Mouse (Mus musculus): ENCODE measurements around the gene Ets1. TPM values are rescaled to one million over a fixed set of nuclear protein-coding genes. Genes with fewer than 3 reads are reported as not detected.

Ets1 gene
- polyA plus RNA-seq, 1 experiment from 2014 or later: 48.1 TPM

- H3K27ac ChIP-seq: no peak overlapping the region
- H3K9me3 ChIP-seq (replicated peaks; ENCODE audit: low read length): no peaks in the 10 kb centered on the region
- peak overlapping the region; percentile 20; the same call in 1 of the 2 replicates for H3K4me3 ChIP-seq (replicated peaks; ENCODE audit: low read depth, low read length)
- peak overlapping the region; percentile 47 for H3K4me2 ChIP-seq (ENCODE audit: low read length)
- DNase-seq (ENCODE audit: low spot score): no peak
- H3K9ac ChIP-seq (ENCODE audit: low read depth, low read length): no peak overlapping the region
- H3K4me1 ChIP-seq (replicated peaks; ENCODE audit: insufficient read depth, low read length): peaks cover 15% of the 10 kb centered on the region; the same call in 1 of the 2 replicates
- TF ChIP-seq CTCF (IDR thresholded peaks at IDR 0.05; ENCODE audit: low read depth): no peak
- no peak for ATAC-seq (replicated peaks; ENCODE audit: low FRiP score, low read depth)
- H3K27me3 ChIP-seq (ENCODE audit: insufficient read depth, low read length): no peaks in the 10 kb centered on the region
- no peaks in the 10 kb centered on the region for H3K36me3 ChIP-seq (ENCODE audit: insufficient read depth, low read length)
- WGBS: 54% methylated on average over 7 of the region's 7 CpGs
These were observed 64.3 kb downstream of the Ets1 start for GRCm38 (mm10) chr9:32700091-32700905.

GRCm38 (mm10) chr9:32701126-32701997, 65.3 kb downstream of the Ets1 start:
- Histone ChIP-seq H3K9ac (ENCODE audit: low read depth, low read length) (no peak overlapping the region), H3K4me3 (replicated peaks; ENCODE audit: low read depth, low read length) (no peak overlapping the region; the same call in 1 of the 2 replicates), H3K9me3 (replicated peaks; ENCODE audit: low read length) (no peaks in the 10 kb centered on the region), H3K27ac (no peak overlapping the region), H3K27me3 (ENCODE audit: insufficient read depth, low read length) (no peaks in the 10 kb centered on the region), H3K36me3 (ENCODE audit: insufficient read depth, low read length) (no peaks in the 10 kb centered on the region), H3K4me1 (replicated peaks; ENCODE audit: insufficient read depth, low read length) (peaks cover 22% of the 10 kb centered on the region), H3K4me2 (ENCODE audit: low read length) (peak overlapping the region; percentile 47)
- ATAC-seq (replicated peaks; ENCODE audit: low FRiP score, low read depth) (no peak), DNase-seq (ENCODE audit: low spot score) (no peak)
- no peak for TF ChIP-seq CTCF (IDR thresholded peaks at IDR 0.05; ENCODE audit: low read depth)
- 75% methylated on average over 20 of the region's 20 CpGs for WGBS

- H3K4me3 ChIP-seq (replicated peaks; ENCODE audit: low read depth, low read length): no peak overlapping the region
- no peak for DNase-seq (ENCODE audit: low spot score)
- 71% methylated on average over 2 of the region's 2 CpGs for WGBS
- peaks cover 22% of the 10 kb centered on the region for H3K4me1 ChIP-seq (replicated peaks; ENCODE audit: insufficient read depth, low read length)
- no peak for ATAC-seq (replicated peaks; ENCODE audit: low FRiP score, low read depth)
- H3K27me3 ChIP-seq (ENCODE audit: insufficient read depth, low read length): no peaks in the 10 kb centered on the region
- H3K36me3 ChIP-seq (ENCODE audit: insufficient read depth, low read length): no peaks in the 10 kb centered on the region
- peak overlapping the region; percentile 47 for H3K4me2 ChIP-seq (ENCODE audit: low read length)
- no peaks in the 10 kb centered on the region for H3K9me3 ChIP-seq (replicated peaks; ENCODE audit: low read length)
- no peak overlapping the region for H3K9ac ChIP-seq (ENCODE audit: low read depth, low read length)
- no peak for TF ChIP-seq CTCF (IDR thresholded peaks at IDR 0.05; ENCODE audit: low read depth)
- H3K27ac ChIP-seq: no peak overlapping the region
These were observed 65.9 kb downstream of the Ets1 start for GRCm38 (mm10) chr9:32701998-32702305.

GRCm38 (mm10) chr9:32702836-32703395, 66.9 kb downstream of the Ets1 start:
- no peak for TF ChIP-seq CTCF (IDR thresholded peaks at IDR 0.05; ENCODE audit: low read depth)
- H3K36me3 ChIP-seq (ENCODE audit: insufficient read depth, low read length): no peaks in the 10 kb centered on the region
- peaks cover 22% of the 10 kb centered on the region for H3K4me1 ChIP-seq (replicated peaks; ENCODE audit: insufficient read depth, low read length)
- H3K27me3 ChIP-seq (ENCODE audit: insufficient read depth, low read length): no peaks in the 10 kb centered on the region
- no peak for DNase-seq (ENCODE audit: low spot score)
- no peak overlapping the region for H3K4me3 ChIP-seq (replicated peaks; ENCODE audit: low read depth, low read length)
- no peak for ATAC-seq (replicated peaks; ENCODE audit: low FRiP score, low read depth)
- WGBS: 38% methylated on average over 4 of the region's 4 CpGs
- H3K9me3 ChIP-seq (replicated peaks; ENCODE audit: low read length): no peaks in the 10 kb centered on the region
- no peak overlapping the region for H3K27ac ChIP-seq
- H3K9ac ChIP-seq (ENCODE audit: low read depth, low read length): no peak overlapping the region
- H3K4me2 ChIP-seq (ENCODE audit: low read length): no peak overlapping the region

GRCm38 (mm10) chr9:32703976-32704745, 68.1 kb downstream of the Ets1 start:
- TF ChIP-seq CTCF (IDR thresholded peaks at IDR 0.05; ENCODE audit: low read depth): no peak
- Histone ChIP-seq H3K36me3 (ENCODE audit: insufficient read depth, low read length) (no peaks in the 10 kb centered on the region), H3K4me1 (replicated peaks; ENCODE audit: insufficient read depth, low read length) (peaks cover 30% of the 10 kb centered on the region), H3K4me3 (replicated peaks; ENCODE audit: low read depth, low read length) (no peak overlapping the region), H3K27me3 (ENCODE audit: insufficient read depth, low read length) (no peaks in the 10 kb centered on the region), H3K9ac (ENCODE audit: low read depth, low read length) (no peak overlapping the region), H3K4me2 (ENCODE audit: low read length) (no peak overlapping the region), H3K27ac (no peak overlapping the region), H3K9me3 (replicated peaks; ENCODE audit: low read length) (no peaks in the 10 kb centered on the region)
- ATAC-seq (replicated peaks; ENCODE audit: low FRiP score, low read depth) (no peak), DNase-seq (ENCODE audit: low spot score) (no peak)
- WGBS: 75% methylated on average over 7 of the region's 7 CpGs
